Mouse (Mus musculus) heart, adult 8-10 months (tissue): ENCODE measurements around the gene Atxn1. TPM values are rescaled to one million over a fixed set of nuclear protein-coding genes. Genes with fewer than 3 reads are reported as not detected.

ENCODE experiments used
- DNase-seq: peaks from one replicate; pipeline ENCODE4 v3.0.0; 2022; ENCODE audit warnings: low spot score
- total RNA-seq, 4 experiments: library from RNA; stranded (reverse); gene quantifications; 2 replicates each; pipeline ENCODE4 v1.2.4; 2022

The Atxn1 gene
- total RNA-seq, 4 experiments from 2014 or later, result 33.5 to 37.8 (median 35.8) TPM

- no peak for DNase-seq
Measured at GRCm38 (mm10) chr13:45778750-45779149, 186.1 kb downstream of the Atxn1 start.

GRCm38 (mm10) chr13:45778171-45778570 lies 186.6 kb downstream of the Atxn1 start:
- no peak for DNase-seq

- no peak for DNase-seq
Measured at GRCm38 (mm10) chr13:45775516-45775915, 189.3 kb downstream of the Atxn1 start.

GRCm38 (mm10) chr13:45773381-45774168 lies 191.2 kb downstream of the Atxn1 start:
- no peak for DNase-seq

- DNase-seq, result no peak
Measured at GRCm38 (mm10) chr13:45769757-45770156, 195.1 kb downstream of the Atxn1 start.

- no peak for DNase-seq
Measured at GRCm38 (mm10) chr13:45768250-45768649, 196.6 kb downstream of the Atxn1 start.

GRCm38 (mm10) chr13:45764354-45764753 lies 200.5 kb downstream of the Atxn1 start:
- no peak for DNase-seq

- DNase-seq, result peak; percentile 51
Measured at GRCm38 (mm10) chr13:45762278-45762677, 202.5 kb downstream of the Atxn1 start.

GRCm38 (mm10) chr13:45754483-45754882 lies 210.3 kb downstream of the Atxn1 start:
- no peak for DNase-seq

- no peak for DNase-seq
Measured at GRCm38 (mm10) chr13:45752498-45752897, 212.3 kb downstream of the Atxn1 start.

- DNase-seq, result no peak
Measured at GRCm38 (mm10) chr13:45751231-45751630, 213.6 kb downstream of the Atxn1 start.

- DNase-seq, result no peak
Measured at GRCm38 (mm10) chr13:45750627-45751026, 214.2 kb downstream of the Atxn1 start.

- peak; percentile 38 for DNase-seq
Measured at GRCm38 (mm10) chr13:45749937-45750336, 214.9 kb downstream of the Atxn1 start.

- DNase-seq, result no peak
Measured at GRCm38 (mm10) chr13:45749222-45749621, 215.6 kb downstream of the Atxn1 start.

- DNase-seq, result no peak
Measured at GRCm38 (mm10) chr13:45748691-45749090, 216.1 kb downstream of the Atxn1 start.

GRCm38 (mm10) chr13:45745851-45746773 lies 218.7 kb downstream of the Atxn1 start:
- DNase-seq, result no peak

GRCm38 (mm10) chr13:45744803-45745432 lies 219.9 kb downstream of the Atxn1 start:
- no peak for DNase-seq

- DNase-seq, result no peak
Measured at GRCm38 (mm10) chr13:45743848-45744247, 221.0 kb downstream of the Atxn1 start.

GRCm38 (mm10) chr13:45740369-45740768 lies 224.4 kb downstream of the Atxn1 start:
- DNase-seq, result no peak

GRCm38 (mm10) chr13:45736241-45736640 lies 228.6 kb downstream of the Atxn1 start:
- DNase-seq, result no peak

- DNase-seq, result no peak
Measured at GRCm38 (mm10) chr13:45735802-45736201, 229.0 kb downstream of the Atxn1 start.

- DNase-seq, result no peak
Measured at GRCm38 (mm10) chr13:45734531-45734930, 230.3 kb downstream of the Atxn1 start.
